Mouse (Mus musculus) embryonic fibroblast, embryonic 13.5 days (primary cell): ENCODE measurements at regions not wholly inside any gene's neighbourhood (a gene's known extent, or its start where the extent isn't known, plus 50 kb on each side); places are given as distances from the start of the nearest gene placed in this dataset.

Experiments used
- CTCF ChIP-seq: IDR thresholded peaks from 2 replicates; pipeline ENCODE4 v1.5.1; 2011; ENCODE audit warnings: mild to moderate bottlenecking, control low read depth, low read length, moderate library complexity, borderline replicate concordance; ENCODE audit not compliant: insufficient read depth
- POLR2A ChIP-seq: IDR thresholded peaks from 2 replicates; pipeline ENCODE4 v1.6.1; 2011; ENCODE audit warnings: low read depth, mild to moderate bottlenecking, control low read depth, low read length, moderate library complexity

GRCm38 (mm10) chr14:76619038-76619409 is 62.3 kb upstream of the Serp2 start:
- TF ChIP-seq POLR2A, result no peak
- no peak for TF ChIP-seq CTCF
